Mouse (Mus musculus) adrenal gland, postnatal 25 days (tissue): Measurements from ENCODE around the gene Dffa. TPM values are rescaled to one million over a fixed set of nuclear protein-coding genes. Genes with fewer than 3 reads are reported as not detected.

ENCODE experiments used
- DNase-seq: peaks from one replicate; pipeline ENCODE4 v3.0.0; 2021; ENCODE audit warnings: mixed read lengths
- long read RNA-seq: library from polyadenylated mRNA; stranded (forward); transcript quantifications from one replicate; pipeline ENCODE4 v2.0.0, GENCODE M21; 2021
- total RNA-seq: library from RNA; stranded (reverse); gene quantifications from 2 replicates; pipeline ENCODE4 v1.2.3, GENCODE M21; 2021

Gene Dffa
- total RNA-seq, result 24.3 and 26.2 TPM in 2 replicates
- long read RNA-seq, transcript Dffa-202 (5 exons, 1,835 nt), result major isoform, 11 of 16 reads
- long read RNA-seq, partial matches to known transcripts, result 1 of 16 reads
- long read RNA-seq, other reads (novel, unspliced or antisense), result 2 of 16 reads

DNA sequence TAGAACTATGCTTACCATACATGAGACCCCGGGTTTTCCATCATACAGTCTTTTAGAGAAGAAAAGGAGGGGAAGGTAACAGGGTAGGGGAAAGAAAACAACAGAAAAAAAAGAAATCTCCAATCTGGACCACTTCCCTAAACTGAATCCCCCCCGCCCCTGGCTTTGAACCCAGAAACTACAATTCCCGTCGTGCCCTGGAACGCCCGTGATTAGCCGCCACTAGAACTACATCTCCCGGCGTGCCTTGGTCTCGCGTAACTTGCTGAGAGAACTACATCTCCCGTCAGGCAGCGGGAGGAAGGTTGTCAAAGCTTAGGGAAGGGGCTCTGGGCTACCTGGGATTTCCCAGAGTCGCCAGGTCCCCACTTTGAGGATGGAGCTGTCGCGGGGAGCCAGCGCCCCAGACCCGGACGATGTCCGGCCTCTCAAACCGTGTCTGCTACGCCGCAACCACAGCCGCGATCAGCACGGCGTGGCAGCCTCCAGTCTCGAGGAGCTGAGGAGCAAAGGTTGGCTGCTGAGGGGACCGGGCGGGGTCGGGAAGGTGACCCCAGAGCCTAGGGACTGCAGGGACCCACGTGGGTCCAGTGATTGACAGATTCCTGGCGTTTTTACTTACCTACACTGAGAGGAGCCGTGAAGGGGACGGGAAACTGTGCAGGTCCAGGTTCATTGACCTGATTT lies at the start of gene Dffa:
Dffa (plus strand) TSS at position 272 of the 687 bp plus-strand sequence.
- peak; percentile 87 for DNase-seq

DNA sequence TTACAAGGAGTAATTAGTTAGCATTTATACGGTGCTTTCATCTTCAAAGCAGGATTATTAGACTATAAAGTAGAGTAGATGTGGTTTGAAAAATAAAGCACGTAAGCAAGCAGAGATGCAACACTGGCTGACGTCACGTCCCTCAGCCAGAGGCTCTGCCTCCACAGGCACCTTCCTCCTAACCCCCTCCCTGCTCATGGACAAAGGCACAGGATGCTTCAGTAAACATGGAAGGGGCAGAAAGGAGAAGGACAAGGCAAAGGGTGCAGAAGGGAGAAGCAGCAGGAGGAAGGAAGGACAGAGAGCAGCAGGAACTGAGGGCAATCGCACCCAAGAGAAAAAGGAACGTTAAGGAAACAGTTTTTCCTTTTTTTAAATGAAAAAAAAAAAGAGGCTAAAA lies 48.1 kb upstream of the Dffa start:
- no peak for DNase-seq

DNA sequence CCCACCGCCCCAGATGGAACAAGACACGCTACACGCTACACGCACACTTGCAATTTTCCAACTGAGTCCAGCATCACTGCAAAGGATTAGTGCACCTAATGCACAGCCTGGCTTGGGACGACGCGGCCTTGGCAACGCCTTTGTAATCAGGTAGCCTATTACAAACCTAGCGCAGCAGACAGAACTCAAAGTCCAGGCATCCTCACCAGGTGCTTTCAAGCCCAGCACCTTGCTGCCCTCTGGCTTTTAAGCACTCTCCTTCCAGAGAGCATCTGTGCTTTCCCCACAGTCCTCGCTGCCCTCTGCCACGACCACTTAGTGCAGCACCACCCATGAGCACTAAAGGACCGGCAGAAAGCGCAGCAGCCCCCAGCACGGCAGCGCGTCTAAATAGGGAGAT lies 47.0 kb upstream of the Dffa start:
- DNase-seq, result no peak

- DNase-seq, result no peak
Observed at GRCm38 (mm10) chr4:149057470-149057869, 46.5 kb upstream of the Dffa start.

DNA sequence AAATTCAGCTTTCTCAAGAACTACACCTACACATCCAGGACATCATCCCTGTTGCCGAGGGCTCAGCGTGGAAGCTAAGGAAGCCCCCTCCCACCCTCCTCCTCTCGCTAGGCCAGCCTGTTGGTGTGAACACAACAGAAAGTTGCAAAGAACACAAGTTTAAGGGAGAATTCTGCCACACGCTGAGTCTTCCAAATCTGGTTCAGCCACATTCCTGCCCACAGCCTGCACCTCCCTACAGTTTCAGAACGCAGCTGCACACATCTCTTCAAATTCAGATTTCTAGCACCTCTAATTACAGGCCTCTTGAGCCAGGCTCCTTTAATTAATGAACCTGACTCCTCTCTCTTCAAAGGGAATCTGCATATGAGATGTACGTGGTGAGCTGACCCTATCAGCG lies 45.6 kb upstream of the Dffa start:
- DNase-seq, result no peak

DNA sequence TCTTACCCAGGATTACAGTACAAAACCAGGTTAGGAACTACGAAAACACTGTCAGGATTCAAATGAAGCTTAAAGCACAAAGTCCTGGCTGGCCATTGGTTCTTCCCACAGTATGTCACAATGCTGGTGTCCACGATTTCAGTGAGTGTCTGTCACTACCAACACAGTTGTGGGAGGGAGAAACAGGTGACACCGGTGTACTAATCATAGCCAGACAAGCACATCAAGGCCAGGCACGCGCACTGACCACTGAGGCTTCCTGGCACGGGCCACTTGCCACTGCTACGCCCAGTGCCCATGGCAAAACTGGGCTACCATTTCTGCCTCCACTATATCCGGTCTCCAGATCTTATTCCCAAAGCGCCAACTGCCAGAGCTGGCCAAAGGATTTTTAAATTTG lies 44.2 kb upstream of the Dffa start:
- no peak for DNase-seq

GRCm38 (mm10) chr4:149060621-149061431 lies 43.1 kb upstream of the Dffa start:
- no peak for DNase-seq

- DNase-seq, result no peak
Observed at GRCm38 (mm10) chr4:149061432-149061718, 42.6 kb upstream of the Dffa start.

DNA sequence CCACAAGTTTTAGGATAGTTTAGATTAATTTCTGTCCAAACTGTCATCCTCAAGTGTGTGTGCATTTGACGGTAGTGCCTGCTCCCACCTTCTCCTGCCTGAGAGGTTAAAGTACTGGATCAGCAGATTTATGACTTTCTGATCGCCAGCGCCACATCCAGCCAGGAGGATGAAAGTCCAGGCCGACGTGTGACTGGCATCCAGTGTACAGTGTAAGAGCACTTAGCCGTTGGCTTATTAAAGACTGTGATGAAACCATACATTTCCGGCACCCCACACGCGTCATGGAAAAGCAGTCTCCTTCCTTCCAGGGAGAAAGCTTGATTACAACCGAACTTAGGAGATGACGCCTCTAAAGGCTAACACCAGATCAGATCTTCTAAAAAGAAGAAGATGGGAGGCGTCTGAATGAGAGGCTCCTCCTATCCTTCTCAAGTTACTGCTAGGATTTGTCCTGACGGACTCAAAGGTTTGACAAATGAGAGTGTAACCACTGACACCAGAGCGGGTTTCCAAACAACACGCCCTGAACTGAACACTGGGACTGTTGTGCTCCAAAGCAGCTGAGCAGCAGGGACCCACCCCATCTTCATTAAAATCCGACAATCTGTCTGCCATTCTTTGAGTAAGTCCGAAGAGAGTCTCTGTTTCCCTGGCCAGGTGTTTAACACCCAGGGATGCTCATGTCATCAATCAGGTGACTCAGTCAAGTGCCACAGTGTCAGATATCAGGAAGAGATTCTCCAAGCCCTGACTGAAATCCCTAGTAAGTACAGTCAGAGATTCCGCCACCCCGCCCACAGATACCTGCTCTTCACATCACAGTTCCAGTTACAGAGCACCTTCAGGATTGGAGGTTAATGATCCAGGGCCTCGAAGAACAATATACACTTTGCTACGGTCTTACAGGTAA lies 41.3 kb upstream of the Dffa start:
- DNase-seq, result no peak

DNA sequence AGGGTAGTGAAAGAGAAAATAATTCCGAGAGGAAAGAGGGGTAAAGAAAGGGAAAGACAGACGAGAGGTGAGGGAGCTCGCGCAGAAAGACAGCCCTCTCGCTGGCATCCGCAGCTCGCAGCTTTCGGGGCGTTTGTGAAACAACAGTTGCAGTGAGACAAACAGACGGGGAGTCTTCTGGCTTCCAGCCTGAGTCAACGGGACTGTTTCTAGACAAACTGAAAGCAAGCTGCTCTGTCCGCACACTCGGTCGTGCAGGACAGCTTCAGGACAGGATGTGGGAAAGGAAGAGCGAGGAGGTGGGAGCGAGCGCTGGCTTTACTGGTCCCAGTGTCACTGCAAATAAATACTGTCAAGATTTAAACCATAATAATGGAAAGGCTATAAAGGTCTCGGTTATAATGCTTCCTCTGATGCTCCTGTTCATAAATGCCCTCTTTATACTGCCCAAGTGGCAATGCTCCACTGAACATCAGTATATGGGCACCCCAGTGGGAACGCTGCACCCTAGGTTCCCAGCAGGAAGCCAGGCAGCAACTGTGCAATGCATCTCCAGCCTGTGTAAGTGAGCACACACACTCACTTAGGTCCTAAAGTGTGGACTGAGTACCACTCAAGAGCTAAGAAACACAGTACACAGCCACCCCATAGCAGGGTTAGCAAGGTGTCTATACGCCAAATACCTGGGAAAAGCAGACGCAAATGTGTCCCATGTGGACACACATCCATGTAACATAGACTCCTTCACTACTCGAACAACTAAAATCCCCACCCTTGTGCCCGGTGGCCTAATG lies 39.7 kb upstream of the Dffa start:
- no peak for DNase-seq

DNA sequence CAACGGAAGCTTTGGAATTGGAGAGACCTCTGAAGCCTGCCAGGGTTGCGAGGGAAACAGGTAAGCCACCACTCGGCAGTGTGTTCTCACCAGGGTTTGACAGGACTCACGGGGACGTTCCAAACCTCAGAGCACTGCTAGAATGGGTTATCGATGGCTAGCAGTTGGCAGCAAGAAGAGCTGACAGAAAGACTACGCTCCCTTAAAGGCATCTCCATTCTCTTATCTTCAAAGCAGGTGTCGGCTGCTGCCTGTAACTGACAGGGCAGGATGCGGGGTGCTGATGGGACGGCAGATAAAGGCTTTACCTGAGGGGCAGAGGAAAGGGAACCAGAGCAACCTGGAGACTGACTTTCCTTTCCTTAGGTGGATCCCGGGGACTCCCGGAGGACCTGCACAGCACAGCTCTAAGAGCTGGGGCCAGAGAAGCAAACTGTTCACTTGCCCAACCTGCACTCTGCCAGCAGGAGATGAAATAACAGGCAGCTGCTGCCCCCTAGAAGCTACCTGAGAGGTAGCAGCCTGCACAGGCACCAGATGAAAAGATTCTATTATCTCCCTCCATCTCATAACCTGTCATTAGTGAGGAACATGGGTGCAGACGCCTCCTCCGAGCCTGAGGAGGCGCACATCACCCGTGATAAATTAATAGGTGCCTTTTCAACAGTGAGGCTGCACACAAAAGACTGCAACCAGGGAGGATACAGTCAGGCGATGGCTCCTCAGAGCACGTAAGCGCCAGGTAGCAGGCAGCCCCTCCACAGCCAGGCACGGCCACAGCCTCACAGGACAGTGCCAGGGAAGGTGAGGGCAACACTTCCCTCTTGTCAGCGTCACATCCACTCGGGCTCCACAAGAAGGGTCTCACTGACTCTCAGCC lies 37.0 kb upstream of the Dffa start:
- no peak for DNase-seq

DNA sequence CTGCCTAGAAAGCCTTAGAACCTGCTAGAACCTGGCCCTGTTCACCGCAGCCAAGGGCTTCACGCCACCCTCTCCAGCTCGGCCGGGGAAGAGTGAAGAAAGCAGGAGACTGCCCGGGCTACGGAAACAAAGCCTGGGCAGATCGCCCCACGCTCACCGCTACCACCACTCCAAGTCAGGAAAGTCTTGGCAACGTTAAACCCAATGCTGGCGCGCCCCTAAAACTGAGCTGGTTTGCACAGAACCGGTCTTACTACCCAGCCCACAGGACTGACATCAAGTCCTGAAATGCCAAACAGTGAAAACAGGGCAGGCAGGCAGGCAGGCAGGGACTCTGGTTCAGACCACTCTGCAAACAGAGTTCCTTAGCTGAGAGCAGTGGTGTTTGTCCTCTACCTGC lies 28.9 kb upstream of the Dffa start:
- no peak for DNase-seq

DNA sequence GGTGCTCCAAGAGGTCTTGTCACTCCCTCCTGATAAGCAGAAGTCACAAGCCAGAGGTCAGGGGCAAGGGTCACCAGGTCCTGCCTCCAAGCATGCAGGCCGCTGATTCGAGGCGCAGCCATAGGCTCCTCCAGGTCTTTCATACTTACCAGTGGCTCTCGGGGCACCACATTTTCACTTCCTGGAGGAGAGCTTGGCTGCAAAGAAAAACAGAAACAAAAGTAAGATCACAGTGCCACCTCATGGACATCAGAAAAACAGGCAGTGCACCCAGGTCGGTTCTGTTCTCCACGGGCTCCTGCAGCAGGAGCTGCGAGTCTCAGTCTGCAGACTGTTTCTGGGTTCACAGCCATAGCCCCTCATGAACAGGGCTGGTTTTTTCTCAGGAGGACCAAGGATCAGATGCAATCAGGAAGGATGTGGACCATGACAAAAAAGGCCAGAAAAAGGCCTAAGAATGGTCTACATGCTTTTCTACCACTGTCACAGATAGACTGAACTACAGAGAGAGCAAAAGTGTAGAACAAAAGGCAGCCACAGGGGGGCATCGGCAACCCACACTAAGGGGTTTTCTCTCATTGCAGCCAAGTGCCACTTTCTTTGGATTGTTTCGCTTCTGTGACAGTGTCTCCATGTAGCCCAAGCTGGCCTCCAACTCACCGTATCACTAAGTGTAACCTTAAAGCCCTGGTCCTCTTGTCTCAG lies 27.9 kb upstream of the Dffa start:
- peak; percentile 66 for DNase-seq

- DNase-seq, result no peak
Observed at GRCm38 (mm10) chr4:149078261-149078660, 25.7 kb upstream of the Dffa start.

DNA sequence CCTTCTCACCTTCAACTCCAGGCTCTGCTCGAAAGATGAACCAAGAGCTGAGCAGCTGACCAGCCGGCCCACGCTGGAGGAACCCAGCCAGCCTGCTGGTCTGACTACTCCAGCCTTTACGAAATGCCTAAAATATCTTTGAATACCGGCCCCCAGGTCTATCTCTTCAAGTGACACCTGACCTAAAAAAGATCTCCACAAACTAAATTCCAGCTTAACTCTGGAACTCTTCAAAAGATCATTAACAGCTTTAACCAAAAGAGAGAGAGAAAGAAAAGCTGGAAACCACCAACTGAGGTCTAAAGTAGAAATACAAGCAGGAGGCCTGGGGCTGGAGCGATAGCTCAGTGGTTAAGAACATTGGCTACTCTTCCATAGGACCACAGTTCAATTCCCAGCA lies 24.3 kb upstream of the Dffa start:
- no peak for DNase-seq

DNA sequence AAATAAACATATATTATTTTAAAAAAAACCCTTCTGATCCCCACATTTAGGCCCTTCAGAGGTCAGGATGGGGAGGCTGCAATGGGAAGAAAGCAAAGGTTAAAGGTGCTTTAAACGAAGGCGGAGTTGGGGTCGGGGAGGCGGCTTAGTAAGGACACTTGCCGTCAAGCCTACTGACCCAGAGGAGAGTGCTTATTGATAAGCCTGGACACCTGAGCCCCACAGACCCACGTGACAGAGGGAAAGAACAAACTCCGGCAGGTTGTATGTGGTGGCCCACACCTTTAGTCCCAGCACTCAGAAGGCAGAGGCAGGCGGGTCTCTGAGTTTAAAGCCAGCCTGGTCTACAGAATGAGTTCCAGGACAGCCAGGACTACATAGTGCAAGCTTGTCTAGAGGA lies 23.8 kb upstream of the Dffa start:
- DNase-seq, result no peak

- DNase-seq, result peak; percentile 90
Observed at GRCm38 (mm10) chr4:149081528-149081927, 22.4 kb upstream of the Dffa start.

- peak; percentile 51 for DNase-seq
Observed at GRCm38 (mm10) chr4:149085381-149085780, 18.6 kb upstream of the Dffa start.

- no peak for DNase-seq
Observed at GRCm38 (mm10) chr4:149091364-149091763, 12.6 kb upstream of the Dffa start.

GRCm38 (mm10) chr4:149097956-149098355 lies 6.0 kb upstream of the Dffa start:
- no peak for DNase-seq
